Mouse (Mus musculus) lung, postnatal 0 days (tissue): ENCODE data around the gene Agtr1b. TPM values are rescaled to one million over a fixed set of nuclear protein-coding genes. Genes with fewer than 3 reads are reported as not detected.

ENCODE experiments used
- ATAC-seq: fragments of 200-750 bp; cut with Nextera tagmentation; 2 replicates; pipeline ENCODE4 v1.8.0; 2017; ENCODE audit warnings: moderate library complexity
- DNase-seq: peaks from one replicate; pipeline ENCODE4 v3.0.0-alpha.2; 2016; ENCODE audit warnings: low spot score
- H3K27ac ChIP-seq: fragments of 300-500 bp; sonication (generic); 2 replicates; pipeline ENCODE4 v1.5.1; 2014; ENCODE audit warnings: antibody characterized with exemption, mild to moderate bottlenecking, low read length, mixed read lengths
- H3K27me3 ChIP-seq: fragments of 300-500 bp; sonication (generic); replicated peaks from 2 replicates; pipeline ENCODE4 v1.6.1; 2014; ENCODE audit warnings: low read length, mixed read lengths; ENCODE audit not compliant: insufficient read depth
- H3K36me3 ChIP-seq: fragments of 300-500 bp; sonication (generic); 2 replicates; pipeline ENCODE4 v1.6.1; 2014; ENCODE audit warnings: low read length, mixed read lengths; ENCODE audit not compliant: insufficient read depth
- H3K4me1 ChIP-seq: fragments of 300-500 bp; sonication (generic); 2 replicates; pipeline ENCODE4 v1.6.1; 2014; ENCODE audit warnings: antibody characterized with exemption, low read depth, low read length, mixed read lengths; ENCODE audit not compliant: insufficient read depth
- H3K4me2 ChIP-seq: fragments of 300-500 bp; sonication (generic); replicated peaks from 2 replicates; pipeline ENCODE4 v1.6.1; 2014; ENCODE audit warnings: low read depth, mild to moderate bottlenecking, low read length, moderate library complexity, mixed read lengths
- H3K4me3 ChIP-seq: fragments of 300-500 bp; sonication (generic); 2 replicates; pipeline ENCODE4 v1.5.1; 2014; ENCODE audit warnings: low read depth, low read length
- H3K9ac ChIP-seq: fragments of 300-500 bp; sonication (generic); replicated peaks from 2 replicates; pipeline ENCODE4 v1.6.1; 2014; ENCODE audit warnings: low read depth, mild to moderate bottlenecking
- H3K9me3 ChIP-seq: fragments of 300-500 bp; sonication (generic); 2 replicates; pipeline ENCODE4 v1.6.1; 2016; ENCODE audit warnings: low read length, mixed read lengths
- CTCF ChIP-seq: IDR thresholded peaks from 2 replicates; pipeline ENCODE4 v1.5.1; 2016; ENCODE audit warnings: antibody characterized with exemption, mild to moderate bottlenecking
- EP300 ChIP-seq: IDR thresholded peaks from 2 replicates; pipeline ENCODE4 v1.6.1; 2016; ENCODE audit warnings: antibody characterized with exemption, mild to moderate bottlenecking, control low read depth
- WGBS: fragments of 180-500 bp; shearing (Covaris S2); extraction: QIAGEN DNeasy Blood & Tissue Kit; methylation state at CpG from one replicate; pipeline ENCODE4 v1.1.7; 2014; 5-methylcytosine and 5-hydroxymethylcytosine counted together
- polyA plus RNA-seq: library from polyadenylated mRNA; unstranded; fragments of >200 nt; fragmentation: Nextera tagmentation; extraction: Ambion mirVana; gene quantifications from 2 replicates; pipeline ENCODE4 v1.2.1, GENCODE M21; 2015

The Agtr1b gene
- polyA plus RNA-seq, 1 experiment from 2014 or later = 0.85 TPM

DNA sequence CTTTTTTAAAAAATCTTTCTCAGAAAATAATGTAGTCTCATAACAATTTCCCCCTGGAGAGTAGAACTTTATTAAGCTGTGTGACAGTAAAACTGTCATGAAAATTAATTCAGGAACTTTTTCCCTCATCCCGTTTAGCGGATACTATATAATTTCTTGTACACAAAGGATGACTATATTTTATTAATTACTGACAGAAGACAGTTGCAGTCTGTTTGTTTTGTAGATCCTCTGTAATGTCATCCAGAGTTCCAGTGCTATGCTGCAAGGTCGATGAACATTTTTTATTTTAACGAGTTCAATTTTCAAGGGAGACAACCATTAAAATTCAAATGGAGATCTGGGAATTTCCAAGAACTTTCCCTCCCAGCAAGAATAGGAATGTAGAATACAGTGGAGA lies 57.8 kb downstream of the Agtr1b start:
- H3K9ac ChIP-seq = no peak overlapping the region
- no peak overlapping the region for H3K4me2 ChIP-seq
- H3K4me1 ChIP-seq = no peaks in the 10 kb centered on the region
- H3K27ac ChIP-seq = no peak overlapping the region
- no peaks in the 10 kb centered on the region for H3K36me3 ChIP-seq
- H3K27me3 ChIP-seq = no peaks in the 10 kb centered on the region
- ATAC-seq (no peak), DNase-seq (no peak)
- H3K9me3 ChIP-seq = no peaks in the 10 kb centered on the region
- WGBS = 80% methylated on average over 4 of the region's 4 CpGs
- no peak for TF ChIP-seq EP300
- TF ChIP-seq CTCF = no peak
- no peak overlapping the region for H3K4me3 ChIP-seq

DNA sequence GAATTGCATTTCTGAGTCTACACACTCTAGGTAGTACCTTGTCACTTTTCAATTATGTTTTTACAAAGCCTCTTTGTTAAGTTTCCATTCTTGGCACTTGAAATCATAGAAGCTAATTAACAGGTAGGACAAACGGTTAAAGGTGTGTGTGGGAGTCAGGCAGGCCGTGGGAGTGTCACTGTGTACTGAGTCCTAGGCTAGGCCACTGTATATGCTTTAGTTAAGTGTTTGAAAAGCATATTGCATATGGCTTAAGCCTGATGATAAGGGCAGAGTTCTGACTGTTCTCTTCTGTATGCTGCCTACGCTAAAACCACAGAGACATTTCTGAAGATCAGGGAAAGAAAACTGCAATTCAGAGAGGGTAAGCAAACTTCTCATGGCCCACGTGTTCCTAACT lies 59.7 kb downstream of the Agtr1b start:
- Histone ChIP-seq H3K4me3 (no peak overlapping the region), H3K9me3 (no peaks in the 10 kb centered on the region), H3K27me3 (no peaks in the 10 kb centered on the region), H3K4me1 (no peaks in the 10 kb centered on the region), H3K4me2 (no peak overlapping the region), H3K27ac (no peak overlapping the region), H3K9ac (no peak overlapping the region), H3K36me3 (no peaks in the 10 kb centered on the region)
- DNase-seq = no peak
- TF ChIP-seq EP300 (no peak), CTCF (no peak)
- peak; percentile 32; the same call in 1 of the 2 replicates for ATAC-seq
- 41% methylated on average over 4 of the region's 4 CpGs for WGBS

- peak; percentile 33; the same call in 1 of the 2 replicates for ATAC-seq
- no peaks in the 10 kb centered on the region for H3K36me3 ChIP-seq
- TF ChIP-seq EP300 = no peak
- TF ChIP-seq CTCF = no peak
- H3K27me3 ChIP-seq = no peaks in the 10 kb centered on the region
- H3K4me2 ChIP-seq = no peak overlapping the region
- no peak overlapping the region for H3K4me3 ChIP-seq
- H3K27ac ChIP-seq = no peak overlapping the region
- H3K9me3 ChIP-seq = no peaks in the 10 kb centered on the region
- WGBS = 34% methylated on average over 2 of the region's 2 CpGs
- no peak overlapping the region for H3K9ac ChIP-seq
- no peaks in the 10 kb centered on the region for H3K4me1 ChIP-seq
- DNase-seq = peak; percentile 29
Measured at GRCm38 (mm10) chr3:20304758-20305352, 62.1 kb downstream of the Agtr1b start.

DNA sequence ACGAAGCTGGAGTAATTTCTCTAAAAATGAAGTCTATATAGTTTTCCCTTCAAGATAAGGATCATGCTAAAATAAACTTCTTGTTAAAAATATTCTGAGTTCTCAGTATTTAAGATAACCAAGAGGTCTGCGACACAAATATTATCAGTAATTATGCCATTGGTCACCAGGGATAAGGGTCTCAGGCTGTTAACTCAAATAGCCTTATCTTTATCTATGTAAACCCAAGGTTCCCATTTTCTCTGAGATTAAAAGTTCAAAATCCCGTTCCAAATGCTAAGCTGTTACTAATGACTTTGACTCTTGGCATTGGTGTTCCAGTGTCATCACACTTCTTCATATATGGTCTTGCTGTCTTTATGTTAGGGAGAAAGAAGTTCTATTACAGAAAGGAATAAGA lies 71.4 kb downstream of the Agtr1b start:
- H3K27ac ChIP-seq = no peak overlapping the region
- no peaks in the 10 kb centered on the region for H3K9me3 ChIP-seq
- no peak overlapping the region for H3K4me2 ChIP-seq
- no peak for DNase-seq
- 32% methylated on average over 3 of the region's 3 CpGs for WGBS
- H3K9ac ChIP-seq = no peak overlapping the region
- TF ChIP-seq EP300 (no peak), CTCF (no peak)
- no peak for ATAC-seq
- no peak overlapping the region for H3K4me3 ChIP-seq
- H3K27me3 ChIP-seq = no peaks in the 10 kb centered on the region
- no peaks in the 10 kb centered on the region for H3K4me1 ChIP-seq
- no peaks in the 10 kb centered on the region for H3K36me3 ChIP-seq

DNA sequence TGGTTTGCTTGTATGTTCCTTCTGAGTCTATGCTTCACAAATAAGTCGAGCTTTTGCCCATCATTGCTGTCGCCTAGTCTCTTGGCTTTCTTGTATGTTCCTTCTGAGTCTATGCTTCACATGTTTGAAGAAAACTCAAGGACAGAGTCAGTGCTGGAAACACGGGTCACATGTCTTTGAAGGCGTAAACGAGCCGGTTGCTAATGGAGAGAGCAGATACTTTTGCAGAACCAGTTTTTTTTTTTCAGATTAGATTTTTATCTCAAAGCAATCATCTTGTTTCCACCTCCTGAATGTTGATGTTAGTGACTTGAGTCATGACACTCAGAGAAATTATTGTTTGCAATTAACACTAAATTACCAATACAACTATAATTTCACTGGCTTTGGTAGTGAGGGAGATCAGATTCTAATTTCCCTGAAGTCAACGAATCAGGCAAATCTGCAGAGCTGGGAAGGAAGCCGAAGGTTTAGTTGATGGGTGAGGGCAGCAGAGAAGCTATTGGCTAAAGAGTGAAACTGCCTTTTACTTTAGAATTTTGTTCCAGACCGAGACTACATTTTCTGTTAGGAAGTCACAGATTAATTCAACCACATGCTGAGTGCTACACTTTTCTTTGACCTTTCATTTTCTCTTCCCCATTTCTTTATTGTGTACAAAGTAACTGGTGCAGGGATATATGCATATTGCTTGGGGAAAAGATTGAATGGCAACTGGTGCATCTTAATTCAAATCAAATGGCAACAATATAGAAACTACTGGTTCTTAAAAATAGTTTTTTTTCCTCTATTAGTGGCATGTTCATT lies 72.2 kb downstream of the Agtr1b start:
- WGBS = 62% methylated on average over 9 of the region's 9 CpGs
- TF ChIP-seq CTCF = no peak
- no peak for TF ChIP-seq EP300
- Histone ChIP-seq H3K36me3 (no peaks in the 10 kb centered on the region), H3K27ac (no peak overlapping the region), H3K27me3 (no peaks in the 10 kb centered on the region), H3K4me2 (no peak overlapping the region), H3K4me1 (no peaks in the 10 kb centered on the region), H3K9me3 (no peaks in the 10 kb centered on the region), H3K9ac (no peak overlapping the region), H3K4me3 (no peak overlapping the region)
- peak; percentile 5 for DNase-seq
- ATAC-seq = no peak

- H3K27me3 ChIP-seq = no peaks in the 10 kb centered on the region
- ATAC-seq = no peak
- no peak overlapping the region for H3K4me3 ChIP-seq
- TF ChIP-seq CTCF = no peak
- H3K36me3 ChIP-seq = no peaks in the 10 kb centered on the region
- no peak for DNase-seq
- no peaks in the 10 kb centered on the region for H3K9me3 ChIP-seq
- H3K4me1 ChIP-seq = no peaks in the 10 kb centered on the region
- no peak overlapping the region for H3K9ac ChIP-seq
- no peak overlapping the region for H3K4me2 ChIP-seq
- H3K27ac ChIP-seq = no peak overlapping the region
Measured at GRCm38 (mm10) chr3:20291370-20291769, 75.6 kb downstream of the Agtr1b start.
